Mouse (Mus musculus): ENCODE results near the gene Tmem82.
A peak's percentile ranks its signal among the peaks of the same experiment; 100 is the strongest.

Gene Tmem82

DNA sequence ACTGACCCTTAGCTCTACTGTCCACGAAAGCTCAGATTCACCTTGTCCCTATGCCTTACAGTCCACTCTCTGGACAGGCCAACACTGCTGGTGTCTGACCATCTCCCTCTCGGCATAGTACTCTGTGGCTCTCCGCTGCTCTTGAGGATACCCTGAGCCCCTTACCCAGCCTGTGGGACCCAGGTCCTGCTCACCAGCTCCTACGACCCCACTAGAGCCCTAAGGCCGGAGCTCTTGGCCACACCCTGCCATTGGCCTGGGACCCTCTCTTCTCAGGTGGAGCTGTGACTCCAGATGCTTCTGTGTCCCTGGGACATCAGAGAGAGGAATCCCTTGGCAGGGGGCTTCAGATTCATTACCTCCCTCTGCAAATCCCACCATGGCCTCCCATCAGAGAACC is 13.0 kb downstream of the Tmem82 start:
- DNase-seq, result no peak

- no peak for DNase-seq
Observed at GRCm38 (mm10) chr4:141604493-141604892, 13.9 kb downstream of the Tmem82 start.

- no peak for DNase-seq
Observed at GRCm38 (mm10) chr4:141603921-141604320, 14.5 kb downstream of the Tmem82 start.

DNA sequence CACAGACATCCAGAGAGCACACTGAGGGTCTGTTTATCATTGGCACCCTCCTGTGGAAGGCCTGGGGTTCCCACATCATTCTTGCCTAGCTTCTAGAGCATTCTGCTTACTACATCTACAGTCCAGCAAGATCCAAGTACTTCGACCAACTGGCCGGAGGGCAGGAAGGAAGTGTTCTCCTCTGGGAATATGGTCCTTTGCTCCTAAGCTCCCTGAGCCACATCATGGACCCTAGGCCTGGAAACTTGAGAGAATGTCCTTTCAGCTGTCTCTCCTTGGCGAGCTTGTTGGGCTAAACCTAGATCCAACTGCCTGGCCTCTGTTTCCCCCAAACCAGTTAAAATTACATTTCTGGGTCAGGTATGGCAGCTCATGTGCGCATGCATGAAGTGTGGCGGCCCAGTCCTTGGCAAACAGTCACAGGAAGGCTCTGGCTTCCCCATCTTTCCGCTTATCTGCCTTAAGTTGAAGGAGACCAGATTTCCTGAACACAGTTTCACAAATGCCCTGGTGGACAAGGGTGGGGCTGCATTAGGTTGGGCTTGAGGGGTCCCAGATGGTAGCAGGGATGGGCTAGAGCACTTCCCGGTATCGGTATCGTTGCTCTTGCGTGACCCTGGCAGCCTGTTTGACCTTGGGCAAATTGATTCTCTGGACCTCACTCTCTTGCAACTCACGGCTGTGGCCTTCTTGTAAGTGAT is 15.8 kb downstream of the Tmem82 start:
- DNase-seq, result no peak

DNA sequence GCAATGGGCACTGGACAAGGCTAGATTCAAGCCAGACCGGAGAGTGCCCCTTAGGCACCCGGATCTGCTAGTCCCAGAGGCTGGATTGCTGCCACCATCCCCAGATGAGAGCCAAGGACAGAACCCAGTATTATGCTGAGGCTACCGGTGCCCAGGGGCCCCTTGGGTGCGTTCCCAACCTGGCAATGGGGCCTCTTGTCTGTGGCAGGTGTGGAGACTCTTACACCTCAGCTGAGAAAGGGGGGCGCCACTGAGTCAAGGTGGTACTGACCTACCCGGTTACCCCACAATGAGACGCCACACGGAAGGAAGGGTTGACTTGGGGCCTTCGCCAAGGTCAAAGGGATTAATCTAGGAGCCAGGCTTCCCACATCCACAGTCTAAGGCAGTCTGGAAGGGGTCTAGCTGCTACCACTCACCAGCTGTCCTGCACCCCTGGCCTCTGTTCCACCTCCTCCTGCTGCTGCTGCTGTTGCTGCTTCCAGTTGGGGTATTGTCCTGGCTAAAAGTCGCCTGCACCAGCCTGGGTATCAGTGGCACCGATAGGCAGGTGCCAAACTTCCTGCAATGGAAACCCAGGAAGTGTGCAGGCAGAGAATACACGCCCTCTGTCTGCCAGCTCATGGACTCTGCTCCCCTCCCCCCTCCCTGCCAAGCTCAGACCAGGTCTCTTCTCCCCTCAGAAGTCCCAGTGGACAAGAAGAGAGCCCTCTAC is 17.1 kb downstream of the Tmem82 start:
- DNase-seq, result no peak

DNA sequence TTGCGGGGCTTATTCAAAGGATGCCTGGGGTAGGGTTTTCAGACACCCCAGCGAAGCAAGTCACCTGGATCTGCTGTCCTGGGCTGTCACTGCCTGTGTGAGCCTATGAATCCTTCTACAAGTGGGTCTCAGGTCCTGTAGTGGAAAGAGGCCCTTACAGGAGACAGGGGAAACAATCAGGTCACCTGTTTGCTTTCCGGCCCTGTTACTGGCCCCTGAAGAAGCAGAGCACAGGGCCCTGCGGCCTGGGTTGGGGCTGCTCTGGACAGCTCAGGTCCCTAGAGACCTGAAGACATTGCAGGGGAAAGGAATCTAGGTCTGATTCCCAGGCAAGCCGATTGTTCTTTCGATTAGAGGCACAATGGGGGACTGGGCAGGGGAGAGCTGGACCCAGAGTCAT is 18.1 kb downstream of the Tmem82 start:
- DNase-seq, result no peak

GRCm38 (mm10) chr4:141599251-141600141 is 18.9 kb downstream of the Tmem82 start:
- peak; percentile 17 for DNase-seq

GRCm38 (mm10) chr4:141598894-141599250 is 19.6 kb downstream of the Tmem82 start:
- DNase-seq, result no peak

DNA sequence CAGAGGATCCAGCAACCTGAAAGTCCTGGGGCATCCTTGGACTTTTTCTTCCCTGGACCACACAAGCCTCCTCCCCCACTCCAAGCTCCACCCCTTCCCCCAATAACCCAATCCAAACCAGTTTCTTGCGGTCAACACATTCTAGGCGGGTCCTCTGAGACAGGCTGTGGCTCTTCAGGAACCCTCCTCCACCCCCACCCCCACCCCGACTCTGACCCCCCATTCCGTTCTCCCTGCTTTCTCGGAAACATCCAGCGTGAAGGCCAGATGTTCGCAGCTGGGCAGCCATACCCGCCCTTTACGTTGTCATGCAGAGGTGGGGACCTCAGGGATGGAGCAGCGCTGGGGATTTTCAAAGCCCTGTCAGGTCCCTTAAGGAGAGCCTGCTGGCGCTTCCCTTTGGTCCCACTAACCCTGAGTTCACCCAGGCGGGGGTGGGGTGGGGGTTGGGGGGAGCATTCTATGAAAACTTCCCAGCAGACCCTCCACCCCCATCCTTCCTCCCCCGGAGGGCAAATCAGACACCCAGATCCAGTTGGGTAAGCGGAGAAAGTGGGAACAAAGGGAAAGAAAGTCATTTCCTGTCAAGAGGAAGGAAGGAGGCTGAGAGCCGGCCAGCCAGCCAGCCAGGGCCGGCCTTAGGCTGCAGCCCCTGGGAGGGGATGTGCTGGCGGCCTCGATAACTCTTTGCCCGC is 20.1 kb downstream of the Tmem82 start:
- no peak for DNase-seq

DNA sequence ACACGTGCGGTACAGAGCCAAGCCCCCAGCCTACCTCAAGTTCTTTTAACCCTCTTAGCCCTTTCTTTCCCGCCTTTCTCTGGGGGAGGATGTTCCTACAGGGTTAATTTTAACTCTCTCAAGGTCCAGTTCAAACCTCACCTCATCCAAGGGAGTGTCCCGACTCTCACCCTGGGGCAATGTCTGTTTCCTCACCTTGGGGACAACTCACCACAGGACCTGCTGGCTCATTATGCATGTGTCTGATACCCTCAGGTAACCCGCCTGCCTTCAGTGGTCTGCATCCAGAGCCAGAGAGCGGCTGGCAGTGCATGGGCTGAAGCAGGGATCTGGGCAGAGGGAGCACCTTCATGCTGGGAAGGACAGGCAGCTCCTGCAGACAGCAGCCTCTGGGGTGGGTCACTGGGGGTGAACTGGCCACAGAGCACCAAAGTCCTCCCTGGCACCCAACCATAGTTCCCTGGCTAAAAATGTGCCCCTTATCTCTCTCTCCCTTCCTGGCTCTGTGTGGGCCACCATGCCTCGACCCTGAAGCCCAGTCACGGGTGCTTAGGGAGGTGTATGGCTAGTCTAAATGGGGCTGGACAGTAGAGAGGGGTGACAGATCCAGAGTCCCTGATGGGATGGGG is 21.6 kb downstream of the Tmem82 start:
- DNase-seq, result no peak

- DNase-seq, result no peak
Observed at GRCm38 (mm10) chr4:141595605-141596268, 22.7 kb downstream of the Tmem82 start.

- DNase-seq, result no peak
Observed at GRCm38 (mm10) chr4:141595138-141595537, 23.3 kb downstream of the Tmem82 start.

DNA sequence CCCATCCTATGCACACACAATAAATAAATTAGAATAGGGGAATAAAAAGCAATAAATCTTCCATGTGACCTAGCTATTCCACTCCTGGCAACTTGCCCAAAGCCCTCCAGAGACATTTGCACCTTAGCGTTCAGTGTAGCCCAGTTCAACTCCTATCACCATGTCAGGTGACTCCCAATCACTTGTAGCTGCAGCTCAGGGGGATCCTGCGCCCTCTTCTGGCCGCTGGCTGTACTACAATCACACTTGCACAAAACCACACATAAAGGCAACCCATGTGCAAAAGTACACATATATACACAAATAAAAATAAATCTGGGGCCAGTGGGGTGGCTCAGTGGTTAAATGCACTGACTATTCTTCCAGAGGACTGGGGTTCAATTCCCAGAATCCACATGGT is 26.9 kb downstream of the Tmem82 start:
- peak; percentile 52 for DNase-seq

GRCm38 (mm10) chr4:141583919-141584318 is 34.5 kb downstream of the Tmem82 start:
- DNase-seq, result no peak

- DNase-seq, result no peak
Observed at GRCm38 (mm10) chr4:141581051-141581450, 37.4 kb downstream of the Tmem82 start.

DNA sequence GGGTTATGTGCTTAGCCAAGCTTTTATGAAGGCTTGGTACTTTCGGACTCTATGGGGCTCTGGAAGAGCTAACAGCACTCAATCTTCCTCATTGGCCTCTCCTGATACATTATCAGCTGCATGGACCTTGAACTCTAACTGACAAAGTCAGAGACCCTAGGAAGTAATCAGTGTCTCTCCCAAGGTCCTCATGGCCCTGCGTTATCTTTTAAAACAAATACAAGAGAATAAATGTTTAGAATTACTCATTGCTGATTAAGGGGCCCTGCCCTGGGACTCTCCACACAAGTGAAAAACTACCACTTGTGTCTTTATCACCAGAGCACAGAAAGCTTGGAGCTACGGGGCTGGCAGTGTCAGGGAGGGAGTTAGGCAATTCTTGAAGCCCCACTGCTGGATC is 39.6 kb downstream of the Tmem82 start:
- no peak for DNase-seq

- no peak for DNase-seq
Observed at GRCm38 (mm10) chr4:141576877-141577276, 41.6 kb downstream of the Tmem82 start.

GRCm38 (mm10) chr4:141576404-141576803 is 42.0 kb downstream of the Tmem82 start:
- DNase-seq, result no peak

DNA sequence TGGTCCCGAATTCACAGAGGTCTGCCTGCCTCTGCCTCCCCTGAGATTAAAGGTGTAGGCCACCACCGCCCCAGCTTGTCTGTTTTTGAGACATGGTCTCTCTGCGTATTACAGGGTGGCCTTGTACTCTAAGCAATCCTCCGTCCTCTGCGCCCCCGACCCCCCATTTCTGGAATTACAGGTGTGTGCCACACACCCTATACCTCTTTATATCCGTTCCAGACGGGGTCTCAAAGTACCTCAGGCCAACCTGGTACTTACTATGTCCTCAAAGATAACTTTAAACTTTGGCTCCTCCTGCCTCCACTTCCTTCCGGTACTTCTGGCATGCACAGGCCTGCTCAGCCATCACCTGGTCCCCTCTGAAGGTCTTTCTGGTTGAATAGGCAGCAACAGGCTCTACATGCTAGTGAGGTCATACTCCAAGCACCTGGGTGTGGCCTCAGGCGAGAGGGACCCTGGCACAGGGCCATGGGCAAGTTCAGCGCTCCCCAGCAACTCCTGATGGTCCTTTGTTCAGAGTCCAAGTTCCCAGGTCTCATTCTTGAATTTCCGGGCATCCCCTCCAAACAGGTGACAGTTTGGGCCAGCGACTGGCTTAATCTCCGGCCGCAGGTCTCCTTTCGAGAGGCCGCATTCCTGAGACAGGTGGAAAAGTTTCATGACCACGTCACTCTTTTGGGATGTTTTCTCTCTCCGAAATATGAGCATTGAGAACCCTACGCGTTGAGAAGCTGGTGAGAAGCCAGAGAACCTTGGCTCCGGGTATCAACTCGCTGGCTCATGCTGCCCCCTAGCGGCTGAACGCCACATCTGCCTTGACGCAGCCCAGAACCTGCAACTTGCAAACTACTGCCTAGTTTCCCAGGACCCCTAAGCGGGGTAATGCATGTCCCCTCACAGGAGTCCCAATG is 43.4 kb downstream of the Tmem82 start:
- peak; percentile 87 for DNase-seq

- DNase-seq, result no peak
Observed at GRCm38 (mm10) chr4:141573359-141573966, 45.0 kb downstream of the Tmem82 start.

All from thymus, postnatal 14 days (tissue).